Mouse (Mus musculus): ENCODE results near the gene Gm10721. TPM values are rescaled to one million over a fixed set of nuclear protein-coding genes. Genes with fewer than 3 reads are reported as not detected.
"Not testable (repeated sequence)": the region's sequence is repeated elsewhere in the genome, so short reads cannot be mapped to it uniquely, and the experiment has no call there.

Gm10721 gene
- polyA plus RNA-seq (2014; fragmentation: Nextera tagmentation; extraction: Ambion mirVana) = not detected in 2 replicates

GRCm38 (mm10) chr9:3012733-3013279 is at the start of gene Gm10721:
Gene Gm10721, plus strand, starts transcription at chr9:3013140.
- not testable (repeated sequence) for H3K27ac ChIP-seq (replicated peaks; ENCODE audit: low read depth, low read length); H3K9ac ChIP-seq (ENCODE audit: low read length); H3K4me2 ChIP-seq (ENCODE audit: low read depth, severe bottlenecking); H3K9me3 ChIP-seq (ENCODE audit: control insufficient read depth, low read length); DNase-seq (ENCODE audit: low spot score); H3K4me1 ChIP-seq (ENCODE audit: control insufficient read depth, insufficient read depth, low read length); H3K27me3 ChIP-seq (ENCODE audit: control insufficient read depth, insufficient read depth, low read length); H3K36me3 ChIP-seq (ENCODE audit: control insufficient read depth, insufficient read depth, low read length); H3K4me3 ChIP-seq (ENCODE audit: low read depth, low read length)
- no CpG with 5 or more reads among the region's 11 CpGs for WGBS
- peak; percentile 74 for ATAC-seq (ENCODE audit: insufficient number of reproducible peaks, low FRiP score, low TSS enrichment, low read depth)

GRCm38 (mm10) chr9:3000445-3000972 is 12.4 kb upstream of the Gm10721 start, which contains the start of gene Gm10722:
Gene Gm10722, plus strand, starts transcription at chr9:3000922.
- peak; percentile 21 for DNase-seq (ENCODE audit: low spot score)
- H3K9ac ChIP-seq (ENCODE audit: low read length); H3K27ac ChIP-seq (replicated peaks; ENCODE audit: low read depth, low read length); H3K4me2 ChIP-seq (ENCODE audit: low read depth, severe bottlenecking); H3K36me3 ChIP-seq (ENCODE audit: control insufficient read depth, insufficient read depth, low read length); ATAC-seq (ENCODE audit: insufficient number of reproducible peaks, low FRiP score, low TSS enrichment, low read depth); H3K4me1 ChIP-seq (ENCODE audit: control insufficient read depth, insufficient read depth, low read length); H3K27me3 ChIP-seq (ENCODE audit: control insufficient read depth, insufficient read depth, low read length); H3K4me3 ChIP-seq (ENCODE audit: low read depth, low read length); H3K9me3 ChIP-seq (ENCODE audit: control insufficient read depth, low read length): not testable (repeated sequence)
- 67% methylated on average over 12 of the region's 12 CpGs for WGBS

- WGBS = 66% methylated on average over 8 of the region's 8 CpGs
- not testable (repeated sequence) for H3K9me3 ChIP-seq (ENCODE audit: control insufficient read depth, low read length); H3K36me3 ChIP-seq (ENCODE audit: control insufficient read depth, insufficient read depth, low read length); H3K27ac ChIP-seq (replicated peaks; ENCODE audit: low read depth, low read length); H3K4me2 ChIP-seq (ENCODE audit: low read depth, severe bottlenecking); H3K27me3 ChIP-seq (ENCODE audit: control insufficient read depth, insufficient read depth, low read length); H3K4me1 ChIP-seq (ENCODE audit: control insufficient read depth, insufficient read depth, low read length); ATAC-seq (ENCODE audit: insufficient number of reproducible peaks, low FRiP score, low TSS enrichment, low read depth); H3K4me3 ChIP-seq (ENCODE audit: low read depth, low read length); DNase-seq (ENCODE audit: low spot score); H3K9ac ChIP-seq (ENCODE audit: low read length)
Observed at GRCm38 (mm10) chr9:3001006-3001405, 11.9 kb upstream of the Gm10721 start.

DNA sequence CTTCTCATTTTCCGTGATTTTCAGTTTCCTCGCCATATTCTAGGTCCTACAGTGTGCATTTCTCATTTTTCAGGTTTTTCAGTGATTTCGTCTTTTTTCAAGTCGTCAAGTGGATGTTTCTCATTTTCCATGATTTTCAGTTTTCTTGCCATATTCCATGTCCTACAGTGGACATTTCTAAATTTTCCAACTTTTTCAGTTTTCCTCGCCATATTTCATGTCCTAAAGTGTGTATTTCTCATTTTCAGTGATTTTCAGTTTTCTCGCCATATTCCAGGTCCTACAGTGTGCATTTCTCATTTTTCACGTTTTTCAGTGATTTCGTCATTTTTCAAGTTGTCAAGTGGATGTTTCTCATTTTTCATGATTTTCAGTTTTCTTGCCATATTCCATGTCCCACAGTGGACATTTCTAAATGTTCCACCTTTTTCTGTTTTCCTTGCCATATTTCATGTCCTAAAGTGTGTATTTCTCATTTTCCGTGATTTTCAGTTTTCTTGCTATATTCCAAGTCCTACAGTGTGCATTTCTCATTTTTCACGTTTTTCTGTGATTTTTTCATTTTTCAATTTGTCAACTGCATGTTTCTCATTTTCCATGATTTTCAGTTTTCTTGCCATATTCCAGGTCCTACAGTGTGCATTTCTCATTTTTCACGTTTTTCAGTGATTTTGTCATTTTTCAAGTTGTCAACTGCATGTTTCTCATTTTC is 10.8 kb upstream of the Gm10721 start:
- not testable (repeated sequence) for H3K27ac ChIP-seq (replicated peaks; ENCODE audit: low read depth, low read length); H3K36me3 ChIP-seq (ENCODE audit: control insufficient read depth, insufficient read depth, low read length); H3K4me1 ChIP-seq (ENCODE audit: control insufficient read depth, insufficient read depth, low read length); H3K9me3 ChIP-seq (ENCODE audit: control insufficient read depth, low read length); DNase-seq (ENCODE audit: low spot score); H3K9ac ChIP-seq (ENCODE audit: low read length); H3K4me2 ChIP-seq (ENCODE audit: low read depth, severe bottlenecking); H3K27me3 ChIP-seq (ENCODE audit: control insufficient read depth, insufficient read depth, low read length); H3K4me3 ChIP-seq (ENCODE audit: low read depth, low read length)
- ATAC-seq (ENCODE audit: insufficient number of reproducible peaks, low FRiP score, low TSS enrichment, low read depth) = peak; percentile 92
- WGBS = 58% methylated on average over 8 of the region's 11 CpGs

DNA sequence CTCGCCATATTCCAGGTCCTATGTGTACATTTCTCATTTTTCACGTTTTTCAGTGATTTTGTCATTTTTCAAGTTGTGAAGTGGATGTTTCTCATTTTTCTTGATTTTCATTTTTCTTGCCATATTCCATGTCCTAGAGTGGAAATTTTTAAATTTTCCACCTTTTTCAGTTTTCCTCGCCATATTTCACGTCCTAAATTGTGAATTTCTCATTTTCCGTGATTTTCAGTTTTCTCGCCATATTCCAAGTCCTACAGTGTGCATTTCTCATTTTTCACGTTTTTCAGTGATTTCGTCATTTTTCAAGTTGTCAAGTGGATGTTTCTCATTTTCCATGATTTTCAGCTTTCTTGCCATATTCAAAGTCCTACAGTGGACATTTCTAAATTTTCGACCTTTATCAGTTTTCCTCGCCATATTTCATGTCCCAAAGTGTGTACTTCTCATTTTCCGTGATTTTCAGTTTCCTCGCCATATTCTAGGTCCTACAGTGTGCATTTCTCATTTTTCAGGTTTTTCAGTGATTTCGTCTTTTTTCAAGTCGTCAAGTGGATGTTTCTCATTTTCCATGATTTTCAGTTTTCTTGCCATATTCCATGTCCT is 10.0 kb upstream of the Gm10721 start, which contains the start of gene Gm11168:
TSS of gene Gm11168 (plus strand) at position 553 of the 603 bp plus-strand sequence.
- not testable (repeated sequence) for DNase-seq (ENCODE audit: low spot score); H3K27me3 ChIP-seq (ENCODE audit: control insufficient read depth, insufficient read depth, low read length); H3K9me3 ChIP-seq (ENCODE audit: control insufficient read depth, low read length); H3K36me3 ChIP-seq (ENCODE audit: control insufficient read depth, insufficient read depth, low read length); H3K4me2 ChIP-seq (ENCODE audit: low read depth, severe bottlenecking); ATAC-seq (ENCODE audit: insufficient number of reproducible peaks, low FRiP score, low TSS enrichment, low read depth); H3K9ac ChIP-seq (ENCODE audit: low read length); H3K4me1 ChIP-seq (ENCODE audit: control insufficient read depth, insufficient read depth, low read length); H3K27ac ChIP-seq (replicated peaks; ENCODE audit: low read depth, low read length); H3K4me3 ChIP-seq (ENCODE audit: low read depth, low read length)
- WGBS = 66% methylated on average over 6 of the region's 14 CpGs

- not testable (repeated sequence) for H3K27me3 ChIP-seq (ENCODE audit: control insufficient read depth, insufficient read depth, low read length); H3K27ac ChIP-seq (replicated peaks; ENCODE audit: low read depth, low read length); H3K4me2 ChIP-seq (ENCODE audit: low read depth, severe bottlenecking); H3K4me3 ChIP-seq (ENCODE audit: low read depth, low read length); DNase-seq (ENCODE audit: low spot score); H3K4me1 ChIP-seq (ENCODE audit: control insufficient read depth, insufficient read depth, low read length); H3K36me3 ChIP-seq (ENCODE audit: control insufficient read depth, insufficient read depth, low read length); H3K9ac ChIP-seq (ENCODE audit: low read length); ATAC-seq (ENCODE audit: insufficient number of reproducible peaks, low FRiP score, low TSS enrichment, low read depth); H3K9me3 ChIP-seq (ENCODE audit: control insufficient read depth, low read length)
- WGBS = 83% methylated on average over 1 of the region's 5 CpGs
Observed at GRCm38 (mm10) chr9:3006179-3006578, 6.8 kb upstream of the Gm10721 start.

DNA sequence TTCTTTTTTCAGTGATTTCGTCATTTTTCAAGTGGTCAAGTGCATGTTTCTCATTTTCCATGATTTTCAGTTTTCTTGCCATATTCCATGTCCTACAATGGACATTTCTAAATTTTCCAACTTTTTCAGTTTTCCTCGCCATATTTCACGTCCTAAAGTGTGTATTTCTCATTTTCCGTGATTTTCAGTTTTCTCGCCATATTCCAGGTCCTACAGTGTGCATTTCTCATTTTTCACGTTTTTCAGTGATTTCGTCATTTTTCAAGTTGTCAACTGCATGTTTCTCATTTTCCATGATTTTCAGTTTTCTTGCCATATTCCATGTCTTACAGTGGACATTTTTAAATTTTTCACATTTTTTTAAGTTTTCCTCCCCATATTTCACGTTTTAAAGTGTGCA is 6.3 kb upstream of the Gm10721 start:
- not testable (repeated sequence) for H3K4me1 ChIP-seq (ENCODE audit: control insufficient read depth, insufficient read depth, low read length); H3K36me3 ChIP-seq (ENCODE audit: control insufficient read depth, insufficient read depth, low read length); DNase-seq (ENCODE audit: low spot score); H3K9ac ChIP-seq (ENCODE audit: low read length); H3K27ac ChIP-seq (replicated peaks; ENCODE audit: low read depth, low read length); H3K9me3 ChIP-seq (ENCODE audit: control insufficient read depth, low read length); H3K27me3 ChIP-seq (ENCODE audit: control insufficient read depth, insufficient read depth, low read length); H3K4me3 ChIP-seq (ENCODE audit: low read depth, low read length); H3K4me2 ChIP-seq (ENCODE audit: low read depth, severe bottlenecking)
- ATAC-seq (ENCODE audit: insufficient number of reproducible peaks, low FRiP score, low TSS enrichment, low read depth) = peak; percentile 79
- WGBS = 69% methylated on average over 7 of the region's 8 CpGs

DNA sequence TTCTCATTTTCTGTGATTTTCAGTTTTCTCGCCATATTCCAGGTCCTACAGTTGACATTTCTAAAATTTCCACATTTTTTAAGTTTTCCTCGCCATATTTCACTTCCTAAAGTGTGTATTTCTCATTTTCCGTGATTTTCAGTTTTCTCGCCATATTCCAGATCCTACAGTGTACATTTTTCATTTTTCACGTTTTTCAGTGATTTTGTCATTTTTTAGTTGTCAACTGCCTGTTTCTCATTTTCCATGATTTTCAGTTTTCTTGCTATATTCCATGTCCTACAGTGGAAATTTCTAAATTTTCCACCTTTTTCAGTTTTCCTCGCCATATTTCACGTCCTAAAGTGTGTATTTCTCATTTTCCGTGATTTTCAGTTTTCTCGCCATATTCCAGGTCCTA is 5.7 kb upstream of the Gm10721 start:
- H3K4me2 ChIP-seq (ENCODE audit: low read depth, severe bottlenecking); H3K27ac ChIP-seq (replicated peaks; ENCODE audit: low read depth, low read length); H3K36me3 ChIP-seq (ENCODE audit: control insufficient read depth, insufficient read depth, low read length); H3K4me1 ChIP-seq (ENCODE audit: control insufficient read depth, insufficient read depth, low read length); H3K27me3 ChIP-seq (ENCODE audit: control insufficient read depth, insufficient read depth, low read length); H3K9me3 ChIP-seq (ENCODE audit: control insufficient read depth, low read length); DNase-seq (ENCODE audit: low spot score); H3K9ac ChIP-seq (ENCODE audit: low read length); H3K4me3 ChIP-seq (ENCODE audit: low read depth, low read length): not testable (repeated sequence)
- 0 out of 2 replicates have a peak, but pooled peaks have one; percentile 31 for ATAC-seq (ENCODE audit: insufficient number of reproducible peaks, low FRiP score, low TSS enrichment, low read depth)
- 77% methylated on average over 7 of the region's 9 CpGs for WGBS
